ENCODE assay signal across 12 mouse cellular contexts in the genomic region with DNA sequence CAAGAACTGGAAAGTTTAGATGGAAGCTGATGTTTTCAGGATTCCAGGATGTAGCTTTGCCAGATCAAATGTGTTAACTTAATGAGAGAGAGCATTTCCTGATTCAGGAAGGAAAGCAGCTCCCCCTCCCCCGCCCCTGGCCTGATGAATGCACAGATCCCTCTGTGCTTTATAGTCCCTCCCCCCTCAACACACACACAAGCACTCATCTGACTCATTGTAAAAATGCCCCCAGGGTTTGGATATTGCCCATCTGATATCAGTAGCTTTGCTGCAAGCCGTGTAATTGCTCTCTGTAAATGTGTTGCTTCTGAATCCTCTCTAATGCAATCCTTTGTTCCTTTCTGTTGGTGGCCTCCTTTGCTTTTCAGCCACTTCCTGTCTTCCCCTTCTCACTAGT.
DNase-seq lines count a peak whose midpoint lies in the region; ATAC-seq and TF ChIP-seq lines count a peak whose summit lies in the region.
"Had no signal": no experiment of that assay in that cellular context is flagged by ENCODE, and none has a peak within 500 bp of the region (broad histone marks: within the 10 kb centered on the region; RNA-seq: fewer than 3 reads in every experiment).

No protein-coding gene starts in this region.

- H3K27me3 ChIP-seq in kidney, embryonic 16.5 days (ENCODE audit: insufficient read depth, low read length) = no peaks in the 10 kb centered on the region
- no peaks in the 10 kb centered on the region for H3K27me3 ChIP-seq in embryonic facial prominence, embryonic 14.5 days (replicated peaks; ENCODE audit: control insufficient read depth, insufficient read depth, low read length)
- no peaks in the 10 kb centered on the region for H3K27me3 ChIP-seq in hindbrain, postnatal 0 days (ENCODE audit: insufficient read depth, low read length)
- no peaks in the 10 kb centered on the region for H3K27me3 ChIP-seq in neural tube, embryonic 14.5 days (ENCODE audit: control insufficient read depth, insufficient read depth, low read length)
- H3K27me3 ChIP-seq: liver, embryonic 12.5 days had no signal

- no peaks in the 10 kb centered on the region for H3K9me3 ChIP-seq in kidney, embryonic 16.5 days (ENCODE audit: low read length)
- H3K9me3 ChIP-seq in embryonic facial prominence, embryonic 14.5 days (ENCODE audit: control insufficient read depth, low read length) = no peaks in the 10 kb centered on the region
- no peaks in the 10 kb centered on the region for H3K9me3 ChIP-seq in hindbrain, postnatal 0 days (ENCODE audit: low read length)
- H3K9me3 ChIP-seq in neural tube, embryonic 14.5 days (ENCODE audit: control insufficient read depth, low read length) = no peaks in the 10 kb centered on the region
- H3K9me3 ChIP-seq: liver, embryonic 12.5 days had no signal

- intact Hi-C loops in gastrocnemius, postnatal 14 days (cut with DNase I; ENCODE audit: low total_unique reads) = no loop called here

- ATAC-seq in kidney, embryonic 16.5 days (ENCODE audit: low FRiP score, low TSS enrichment) = peak; percentile 63; the same call in 1 of the 2 replicates
- 0 out of 2 replicates have a peak, but pooled peaks have one; percentile 22 for ATAC-seq in embryonic facial prominence, embryonic 14.5 days (ENCODE audit: low read depth)
- ATAC-seq in hindbrain, postnatal 0 days = peak; percentile 43; the same call in 1 of the 2 replicates
- ATAC-seq in neural tube, embryonic 14.5 days (ENCODE audit: low read depth) = peak; percentile 93
- ATAC-seq: liver, embryonic 12.5 days had no signal

- 51% methylated on average over 2 of the region's 2 CpGs for WGBS in kidney, embryonic 16.5 days
- 39% methylated on average over 2 of the region's 2 CpGs for WGBS in embryonic facial prominence, embryonic 14.5 days
- 48% methylated on average over 2 of the region's 2 CpGs for WGBS in hindbrain, postnatal 0 days
- WGBS in neural tube, embryonic 14.5 days = 33% methylated on average over 2 of the region's 2 CpGs

- no peak overlapping the region for H3K4me3 ChIP-seq in kidney, embryonic 16.5 days (ENCODE audit: low read length)
- H3K4me3 ChIP-seq in embryonic facial prominence, embryonic 14.5 days (ENCODE audit: low read depth, low read length) = no peak overlapping the region
- no peak overlapping the region for H3K4me3 ChIP-seq in hindbrain, postnatal 0 days (ENCODE audit: low read length)
- H3K4me3 ChIP-seq in neural tube, embryonic 14.5 days (ENCODE audit: low read depth, low read length) = no peak overlapping the region
- H3K4me3 ChIP-seq: erythroblast, embryonic 14.5 days; layer of hippocampus, adult 2 months; liver, embryonic 12.5 days; myocyte had no signal

- peaks cover 6% of the 10 kb centered on the region; the same call in 1 of the 2 replicates for H3K4me1 ChIP-seq in kidney, embryonic 16.5 days (ENCODE audit: insufficient read depth, low read length)
- H3K4me1 ChIP-seq in embryonic facial prominence, embryonic 14.5 days (ENCODE audit: control insufficient read depth, insufficient read depth, low read length) = no peaks in the 10 kb centered on the region
- H3K4me1 ChIP-seq in hindbrain, postnatal 0 days (ENCODE audit: insufficient read depth, low read length) = no peaks in the 10 kb centered on the region
- H3K4me1 ChIP-seq in neural tube, embryonic 14.5 days (ENCODE audit: control insufficient read depth, insufficient read depth, low read length) = no peaks in the 10 kb centered on the region
- H3K4me1 ChIP-seq: liver, embryonic 12.5 days had no signal

- no peak overlapping the region for H3K27ac ChIP-seq in kidney, embryonic 16.5 days (ENCODE audit: low read length)
- no peak overlapping the region for H3K27ac ChIP-seq in embryonic facial prominence, embryonic 14.5 days (replicated peaks; ENCODE audit: low read depth, low read length)
- no peak overlapping the region for H3K27ac ChIP-seq in hindbrain, postnatal 0 days
- H3K27ac ChIP-seq in neural tube, embryonic 14.5 days (ENCODE audit: low read depth, low read length) = no peak overlapping the region
- H3K27ac ChIP-seq: layer of hippocampus, adult 2 months; liver, embryonic 12.5 days had no signal

- H3K36me3 ChIP-seq in kidney, embryonic 16.5 days (ENCODE audit: insufficient read depth, low read length) = no peaks in the 10 kb centered on the region
- H3K36me3 ChIP-seq in embryonic facial prominence, embryonic 14.5 days (ENCODE audit: control insufficient read depth, insufficient read depth, low read length) = no peaks in the 10 kb centered on the region
- H3K36me3 ChIP-seq in hindbrain, postnatal 0 days (ENCODE audit: insufficient read depth, low read length) = no peaks in the 10 kb centered on the region
- H3K36me3 ChIP-seq in neural tube, embryonic 14.5 days (ENCODE audit: control insufficient read depth, insufficient read depth, low read length) = no peaks in the 10 kb centered on the region
- H3K36me3 ChIP-seq: liver, embryonic 12.5 days had no signal

- TF ChIP-seq CTCF in hindbrain, postnatal 0 days (IDR thresholded peaks at IDR 0.05; ENCODE audit: low read depth) = no peak

- no peak overlapping the region for H3K9ac ChIP-seq in kidney, embryonic 16.5 days (replicated peaks; ENCODE audit: low read length)
- H3K9ac ChIP-seq in embryonic facial prominence, embryonic 14.5 days (ENCODE audit: low read depth, low read length) = no peak overlapping the region
- H3K9ac ChIP-seq in hindbrain, postnatal 0 days (replicated peaks; ENCODE audit: low read length) = no peak overlapping the region
- H3K9ac ChIP-seq in neural tube, embryonic 14.5 days (replicated peaks; ENCODE audit: low read depth, low read length) = no peak overlapping the region
- H3K9ac ChIP-seq: liver, embryonic 12.5 days had no signal

- H3K4me2 ChIP-seq in kidney, embryonic 16.5 days (replicated peaks; ENCODE audit: low read depth, low read length) = no peak overlapping the region
- H3K4me2 ChIP-seq in embryonic facial prominence, embryonic 14.5 days (ENCODE audit: low read depth, low read length) = no peak overlapping the region
- no peak overlapping the region for H3K4me2 ChIP-seq in hindbrain, postnatal 0 days (ENCODE audit: low read depth, low read length)
- H3K4me2 ChIP-seq in neural tube, embryonic 14.5 days (ENCODE audit: low read depth, low read length) = no peak overlapping the region
- H3K4me2 ChIP-seq: liver, embryonic 12.5 days had no signal

- no peak for DNase-seq in kidney, postnatal 36 days
- peak; percentile 46 for DNase-seq in embryonic facial prominence, embryonic 14.5 days (ENCODE audit: low spot score)
- peak; percentile 3 for DNase-seq in hindbrain, postnatal 0 days (ENCODE audit: low spot score)
- DNase-seq in gastrocnemius, postnatal 14 days = no peak
- no peak for DNase-seq in spleen, postnatal 36 days (ENCODE audit: low spot score in 2 of 2)
- DNase-seq in testis, postnatal 14 days (ENCODE audit: low spot score) = no peak

Comparison
In these comparisons a context has a peak if more than half of its experiments do, and no peak if none do; other contexts are left out.
1. ATAC-seq: peak in every context shown above with its lines; median percentile 93 in neural tube, embryonic 14.5 days; 63 in kidney, embryonic 16.5 days; 43 in hindbrain, postnatal 0 days; 22 in embryonic facial prominence, embryonic 14.5 days.
2. DNase-seq: peak in embryonic facial prominence, embryonic 14.5 days (single experiment) and hindbrain, postnatal 0 days (single experiment); none in kidney, postnatal 36 days (0 of 2), gastrocnemius, postnatal 14 days (single experiment), spleen, postnatal 36 days (0 of 2) and testis, postnatal 14 days (single experiment).